ENCODE assay signal across 20 mouse cellular contexts in genomic region chr1:125273752-125274151, GRCm38 (mm10).
DNase-seq lines count a peak whose midpoint lies in the region; ATAC-seq and TF ChIP-seq lines count a peak whose summit lies in the region.
"Had no signal": no experiment of that assay in that cellular context is flagged by ENCODE, and none has a peak within 500 bp of the region (broad histone marks: within the 10 kb centered on the region; RNA-seq: fewer than 3 reads in every experiment).

No protein-coding gene starts in this region.

- no peaks in the 10 kb centered on the region for H3K27me3 ChIP-seq in embryonic facial prominence, embryonic 12.5 days
- H3K27me3 ChIP-seq in embryonic facial prominence, embryonic 10.5 days (replicated peaks; ENCODE audit: low read depth, poor library complexity, severe bottlenecking): no peaks in the 10 kb centered on the region
- H3K27me3 ChIP-seq in kidney, embryonic 16.5 days (ENCODE audit: insufficient read depth, low read length): no peaks in the 10 kb centered on the region
- H3K27me3 ChIP-seq in kidney, embryonic 14.5 days (ENCODE audit: control insufficient read depth, insufficient read depth, low read length): no peaks in the 10 kb centered on the region
- H3K27me3 ChIP-seq: limb, embryonic 13.5 days; liver, embryonic 12.5 days had no signal

- WGBS in embryonic facial prominence, embryonic 12.5 days: 71% methylated on average over 2 of the region's 2 CpGs
- WGBS in embryonic facial prominence, embryonic 10.5 days: 64% methylated on average over 2 of the region's 2 CpGs
- 73% methylated on average over 2 of the region's 2 CpGs for WGBS in kidney, embryonic 16.5 days
- 73% methylated on average over 2 of the region's 2 CpGs for WGBS in kidney, embryonic 14.5 days

- H3K4me2 ChIP-seq in embryonic facial prominence, embryonic 12.5 days (replicated peaks): no peak overlapping the region
- H3K4me2 ChIP-seq in kidney, embryonic 16.5 days (replicated peaks; ENCODE audit: low read depth, low read length): no peak overlapping the region
- no peak overlapping the region for H3K4me2 ChIP-seq in kidney, embryonic 14.5 days (replicated peaks; ENCODE audit: low read depth, low read length)
- H3K4me2 ChIP-seq: heart, embryonic 11.5 days; limb, embryonic 13.5 days; liver, embryonic 12.5 days had no signal

- H3K9me3 ChIP-seq in embryonic facial prominence, embryonic 12.5 days: no peaks in the 10 kb centered on the region
- no peaks in the 10 kb centered on the region for H3K9me3 ChIP-seq in embryonic facial prominence, embryonic 10.5 days
- no peaks in the 10 kb centered on the region for H3K9me3 ChIP-seq in kidney, embryonic 16.5 days (ENCODE audit: low read length)
- H3K9me3 ChIP-seq in kidney, embryonic 14.5 days (ENCODE audit: control insufficient read depth, low read length): no peaks in the 10 kb centered on the region
- H3K9me3 ChIP-seq: limb, embryonic 13.5 days; liver, embryonic 12.5 days had no signal

- no peak for TF ChIP-seq CTCF in layer of hippocampus, adult 2 months (conservative IDR thresholded peaks at IDR 0.05)

- H3K27ac ChIP-seq in embryonic facial prominence, embryonic 12.5 days: no peak overlapping the region
- no peak overlapping the region for H3K27ac ChIP-seq in embryonic facial prominence, embryonic 10.5 days (replicated peaks)
- no peak overlapping the region for H3K27ac ChIP-seq in kidney, embryonic 16.5 days (ENCODE audit: low read length)
- H3K27ac ChIP-seq in kidney, embryonic 14.5 days (ENCODE audit: low read depth, low read length): no peak overlapping the region
- H3K27ac ChIP-seq in layer of hippocampus, adult 2 months: no peak overlapping the region
- H3K27ac ChIP-seq: gastrocnemius, adult 2 months; limb, embryonic 13.5 days; liver, embryonic 12.5 days had no signal

- ATAC-seq in embryonic facial prominence, embryonic 12.5 days (ENCODE audit: insufficient number of reproducible peaks, insufficient read depth, low FRiP score, low TSS enrichment): 0 out of 2 replicates have a peak, but pooled peaks have one; percentile 15
- ATAC-seq in kidney, embryonic 16.5 days (ENCODE audit: low FRiP score, low TSS enrichment): peak; percentile 35; the same call in 1 of the 2 replicates
- ATAC-seq in kidney, embryonic 14.5 days (ENCODE audit: low FRiP score, low TSS enrichment): no peak
- ATAC-seq in erythroid progenitor cell, adult 5-6 weeks (replicated peaks; ENCODE audit: low FRiP score, poor library complexity, severe bottlenecking): no peak
- ATAC-seq: liver, embryonic 12.5 days had no signal

- no peaks in the 10 kb centered on the region for H3K36me3 ChIP-seq in embryonic facial prominence, embryonic 12.5 days
- no peaks in the 10 kb centered on the region for H3K36me3 ChIP-seq in embryonic facial prominence, embryonic 10.5 days (replicated peaks)
- no peaks in the 10 kb centered on the region for H3K36me3 ChIP-seq in kidney, embryonic 16.5 days (ENCODE audit: insufficient read depth, low read length)
- H3K36me3 ChIP-seq in kidney, embryonic 14.5 days (ENCODE audit: control insufficient read depth, insufficient read depth, low read length): no peaks in the 10 kb centered on the region
- H3K36me3 ChIP-seq: limb, embryonic 13.5 days; liver, embryonic 12.5 days had no signal

- DNase-seq in embryonic facial prominence, embryonic 10.5 days (ENCODE audit: low spot score): no peak
- DNase-seq in thymus, postnatal 25 days: peak; percentile 11
- no peak for DNase-seq in thymus, adult 18-20 months
- DNase-seq in layer of hippocampus, adult 2 months (ENCODE audit: low spot score in 2 of 2): no peak
- DNase-seq: adrenal gland, postnatal 14 days; cerebellum, adult 9-10 months; gastrocnemius, adult 2 months; kidney, adult 8-10 months; kidney, postnatal 36 days; lung, adult 18-20 months; lung, postnatal 14 days; right cerebral cortex, postnatal 25 days; spleen, adult 18-20 months had no signal

- no peaks in the 10 kb centered on the region for H3K4me1 ChIP-seq in embryonic facial prominence, embryonic 12.5 days
- H3K4me1 ChIP-seq in embryonic facial prominence, embryonic 10.5 days: no peaks in the 10 kb centered on the region
- H3K4me1 ChIP-seq in kidney, embryonic 16.5 days (ENCODE audit: insufficient read depth, low read length): no peaks in the 10 kb centered on the region
- no peaks in the 10 kb centered on the region for H3K4me1 ChIP-seq in kidney, embryonic 14.5 days (ENCODE audit: control insufficient read depth, insufficient read depth, low read length)
- H3K4me1 ChIP-seq: limb, embryonic 13.5 days; liver, embryonic 12.5 days had no signal

- no peak overlapping the region for H3K4me3 ChIP-seq in embryonic facial prominence, embryonic 12.5 days
- H3K4me3 ChIP-seq in embryonic facial prominence, embryonic 10.5 days: no peak overlapping the region
- no peak overlapping the region for H3K4me3 ChIP-seq in kidney, embryonic 16.5 days (ENCODE audit: low read length)
- H3K4me3 ChIP-seq in kidney, embryonic 14.5 days (ENCODE audit: low read length): no peak overlapping the region
- no peak overlapping the region for H3K4me3 ChIP-seq in layer of hippocampus, adult 2 months
- H3K4me3 ChIP-seq: gastrocnemius, adult 2 months; limb, embryonic 13.5 days; liver, embryonic 12.5 days had no signal

- H3K9ac ChIP-seq in embryonic facial prominence, embryonic 12.5 days: no peak overlapping the region
- H3K9ac ChIP-seq in kidney, embryonic 16.5 days (replicated peaks; ENCODE audit: low read length): no peak overlapping the region
- H3K9ac ChIP-seq in kidney, embryonic 14.5 days (ENCODE audit: low read depth, low read length): no peak overlapping the region
- H3K9ac ChIP-seq: limb, embryonic 13.5 days; liver, embryonic 12.5 days had no signal

Comparison
In these comparisons a context has a peak if more than half of its experiments do, and no peak if none do; other contexts are left out.
1. ATAC-seq: peak in embryonic facial prominence, embryonic 12.5 days (single experiment) and kidney, embryonic 16.5 days (single experiment); none in kidney, embryonic 14.5 days (single experiment) and erythroid progenitor cell, adult 5-6 weeks (single experiment).